Mouse (Mus musculus) ES-Bruce4 (cell line): ENCODE data around the gene Apol9b.
"Not testable (repeated sequence)": the region's sequence is repeated elsewhere in the genome, so short reads cannot be mapped to it uniquely, and the experiment has no call there.

Experiments used
- CTCF ChIP-seq: IDR thresholded peaks from one replicate; pipeline ENCODE4 v1.8.1; 2011; ENCODE audit warnings: low read depth, low read length
- EP300 ChIP-seq: IDR thresholded peaks from 2 replicates; pipeline ENCODE4 v1.6.1; 2011; ENCODE audit warnings: low read depth, low read length; ENCODE audit not compliant: insufficient read depth
- POLR2A ChIP-seq: IDR thresholded peaks from one replicate; pipeline ENCODE4 v1.8.1; 2011; ENCODE audit warnings: low read length; ENCODE audit not compliant: insufficient read depth

GRCm38 (mm10) chr15:77718240-77718639, 10.6 kb upstream of the Apol9b start:
- not testable (repeated sequence) for TF ChIP-seq EP300, POLR2A, CTCF
